Mouse (Mus musculus) spleen, adult 12 weeks (tissue): ENCODE data around the gene Bptf.
"Not testable (repeated sequence)": the region's sequence is repeated elsewhere in the genome, so short reads cannot be mapped to it uniquely, and the experiment has no call there.

Experiments used
- DNase-seq: peaks from one replicate; pipeline ENCODE4 v3.0.0; 2022; ENCODE audit warnings: low spot score

The Bptf gene

DNA sequence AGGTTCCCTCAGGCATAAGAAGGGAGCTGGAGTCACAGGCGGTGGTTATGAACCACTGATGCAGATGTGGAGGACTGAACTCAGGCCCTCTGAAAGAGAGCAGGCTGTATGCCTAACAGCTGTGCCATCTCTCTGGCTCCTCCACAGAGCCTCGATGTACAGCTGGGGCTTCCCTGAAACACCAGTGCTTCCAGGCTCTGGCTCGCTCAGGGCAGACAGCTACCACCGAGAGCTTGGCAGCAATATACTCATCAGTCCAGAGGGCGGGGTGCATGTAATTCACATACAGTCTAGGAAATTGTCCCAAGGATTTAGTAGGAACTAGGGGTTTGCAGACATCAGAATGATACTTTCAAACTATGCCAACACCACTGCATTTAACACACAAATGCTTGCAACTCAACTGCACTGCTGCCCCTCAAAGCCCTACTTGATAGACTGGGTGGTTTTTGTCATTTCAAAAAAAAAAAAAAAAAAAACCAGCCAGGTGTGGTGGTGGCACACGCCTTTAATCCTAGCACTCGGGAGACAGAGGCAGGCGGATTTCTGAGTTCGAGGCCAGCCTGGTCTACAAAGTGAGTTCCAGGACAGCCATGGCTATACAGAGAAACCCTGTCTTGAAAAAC, 145.8 kb downstream of the Bptf start:
- DNase-seq, result not testable (repeated sequence)
